Mouse (Mus musculus): ENCODE results near the gene Cela3b. TPM values are rescaled to one million over a fixed set of nuclear protein-coding genes. Genes with fewer than 3 reads are reported as not detected.

Gene Cela3b
- polyA plus RNA-seq, 1 experiment: 42.4 TPM

GRCm38 (mm10) chr4:137453234-137453767 is 23.0 kb upstream of the Cela3b start, which contains the start of gene 1700013G24Rik:
1700013G24Rik (plus strand) TSS chr4:137453284.
- H3K36me3 ChIP-seq (ENCODE audit: control insufficient read depth, insufficient read depth, low read length): no peaks in the 10 kb centered on the region
- H3K4me3 ChIP-seq (ENCODE audit: low read depth, low read length): no peak within 1 kb of the TSS
- no peaks in the 10 kb centered on the region for H3K27me3 ChIP-seq (ENCODE audit: control insufficient read depth, insufficient read depth, low read length)
- WGBS: 81% methylated on average over 8 of the region's 8 CpGs
- TF ChIP-seq POLR2A (IDR thresholded peaks at IDR 0.05; ENCODE audit: low read depth, low read length): no peak
- TF ChIP-seq CTCF (IDR thresholded peaks at IDR 0.05; ENCODE audit: extremely low read depth, insufficient read length, insufficient replicate concordance, low read depth, low read length): no peak
- no peak within 1 kb of the TSS for H3K27ac ChIP-seq (ENCODE audit: insufficient read depth, low read depth, low read length)
- peaks cover 9% of the 10 kb centered on the region; the same call in 1 of the 2 replicates for H3K4me1 ChIP-seq (ENCODE audit: control insufficient read depth, insufficient read depth, insufficient read length, low read length)

DNA sequence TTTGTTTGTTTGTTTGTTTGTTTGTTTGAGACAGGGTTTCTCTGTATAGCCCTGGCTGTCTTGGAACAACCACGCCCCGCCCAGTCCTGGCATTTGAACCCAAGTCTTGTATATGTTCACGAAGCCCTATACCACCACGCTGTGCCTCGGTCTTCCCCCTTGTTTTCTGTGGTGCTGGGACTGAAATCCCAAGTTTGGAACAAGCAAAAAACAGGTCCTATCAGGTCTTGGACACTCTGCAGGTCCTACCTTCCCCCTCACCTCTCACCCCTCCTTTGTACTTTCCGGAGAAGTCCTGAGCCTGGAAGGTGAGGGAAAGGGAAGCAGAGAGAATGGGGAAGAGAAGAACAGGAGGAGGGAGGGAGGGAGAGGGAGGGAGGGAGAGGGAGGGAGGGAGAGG is 21.9 kb upstream of the Cela3b start:
- 90% methylated on average over 6 of the region's 6 CpGs for WGBS
- no peak overlapping the region for H3K4me3 ChIP-seq (ENCODE audit: low read depth, low read length)
- H3K4me1 ChIP-seq (ENCODE audit: control insufficient read depth, insufficient read depth, insufficient read length, low read length): peaks cover 4% of the 10 kb centered on the region; the same call in 1 of the 2 replicates
- H3K27ac ChIP-seq (ENCODE audit: insufficient read depth, low read depth, low read length): no peak overlapping the region
- no peaks in the 10 kb centered on the region for H3K36me3 ChIP-seq (ENCODE audit: control insufficient read depth, insufficient read depth, low read length)
- no peak for TF ChIP-seq CTCF (IDR thresholded peaks at IDR 0.05; ENCODE audit: extremely low read depth, insufficient read length, insufficient replicate concordance, low read depth, low read length)
- TF ChIP-seq POLR2A (IDR thresholded peaks at IDR 0.05; ENCODE audit: low read depth, low read length): no peak
- no peaks in the 10 kb centered on the region for H3K27me3 ChIP-seq (ENCODE audit: control insufficient read depth, insufficient read depth, low read length)

DNA sequence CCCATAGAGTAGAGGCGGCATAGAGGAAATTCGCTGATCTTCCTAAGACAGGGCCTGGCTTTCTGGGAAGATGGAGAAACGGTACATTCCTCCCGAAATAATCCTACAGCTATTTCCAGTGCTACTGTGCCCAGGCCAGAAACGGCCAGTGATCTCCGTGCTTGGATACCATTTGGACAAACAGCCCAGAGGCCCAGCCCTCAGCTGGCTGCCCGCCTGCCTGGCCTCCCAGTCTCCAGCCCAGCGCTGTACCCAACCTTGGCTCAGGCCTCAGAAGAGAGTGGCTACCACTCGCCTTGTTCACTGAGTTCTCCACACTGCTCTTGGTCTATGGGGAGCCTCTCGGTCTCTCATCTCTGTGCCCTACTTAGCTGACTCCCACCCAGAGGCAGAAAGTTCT is 19.4 kb upstream of the Cela3b start:
- Histone ChIP-seq H3K36me3 (ENCODE audit: control insufficient read depth, insufficient read depth, low read length) (no peaks in the 10 kb centered on the region), H3K27ac (ENCODE audit: insufficient read depth, low read depth, low read length) (no peak overlapping the region), H3K4me3 (ENCODE audit: low read depth, low read length) (no peak overlapping the region), H3K4me1 (ENCODE audit: control insufficient read depth, insufficient read depth, insufficient read length, low read length) (no peaks in the 10 kb centered on the region), H3K27me3 (ENCODE audit: control insufficient read depth, insufficient read depth, low read length) (no peaks in the 10 kb centered on the region)
- no peak for TF ChIP-seq POLR2A (IDR thresholded peaks at IDR 0.05; ENCODE audit: low read depth, low read length)
- no peak for TF ChIP-seq CTCF (IDR thresholded peaks at IDR 0.05; ENCODE audit: extremely low read depth, insufficient read length, insufficient replicate concordance, low read depth, low read length)
- 87% methylated on average over 10 of the region's 10 CpGs for WGBS

GRCm38 (mm10) chr4:137449132-137449531 is 18.8 kb upstream of the Cela3b start:
- TF ChIP-seq POLR2A (IDR thresholded peaks at IDR 0.05; ENCODE audit: low read depth, low read length) (no peak), CTCF (IDR thresholded peaks at IDR 0.05; ENCODE audit: extremely low read depth, insufficient read length, insufficient replicate concordance, low read depth, low read length) (no peak)
- Histone ChIP-seq H3K27ac (ENCODE audit: insufficient read depth, low read depth, low read length) (no peak overlapping the region), H3K4me1 (ENCODE audit: control insufficient read depth, insufficient read depth, insufficient read length, low read length) (no peaks in the 10 kb centered on the region), H3K4me3 (ENCODE audit: low read depth, low read length) (no peak overlapping the region), H3K36me3 (ENCODE audit: control insufficient read depth, insufficient read depth, low read length) (no peaks in the 10 kb centered on the region), H3K27me3 (ENCODE audit: control insufficient read depth, insufficient read depth, low read length) (no peaks in the 10 kb centered on the region)
- 71% methylated on average over 2 of the region's 2 CpGs for WGBS

DNA sequence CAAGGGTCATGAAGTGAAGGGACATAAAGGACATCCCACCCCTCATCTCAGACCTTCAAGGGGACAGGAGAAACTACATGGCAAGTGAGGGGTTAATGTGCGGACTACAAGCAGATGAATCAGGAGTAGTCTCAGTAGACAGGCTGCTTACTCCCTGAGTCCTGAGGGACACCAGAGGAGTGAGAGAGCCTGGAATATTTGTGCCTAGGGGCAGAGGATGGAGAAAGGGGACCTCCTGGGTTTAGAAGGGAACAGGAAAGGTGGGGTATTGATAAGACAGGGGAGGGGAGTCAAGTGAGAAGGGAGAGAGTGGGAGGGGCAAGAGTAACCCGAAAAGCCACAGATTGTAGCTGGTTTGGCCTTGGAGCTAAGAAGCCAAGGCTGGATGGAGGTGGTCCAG is 18.3 kb upstream of the Cela3b start:
- no peaks in the 10 kb centered on the region for H3K4me1 ChIP-seq (ENCODE audit: control insufficient read depth, insufficient read depth, insufficient read length, low read length)
- WGBS: 44% methylated on average over 2 of the region's 2 CpGs
- TF ChIP-seq CTCF (IDR thresholded peaks at IDR 0.05; ENCODE audit: extremely low read depth, insufficient read length, insufficient replicate concordance, low read depth, low read length) (no peak), POLR2A (IDR thresholded peaks at IDR 0.05; ENCODE audit: low read depth, low read length) (no peak)
- no peaks in the 10 kb centered on the region for H3K36me3 ChIP-seq (ENCODE audit: control insufficient read depth, insufficient read depth, low read length)
- no peak overlapping the region for H3K4me3 ChIP-seq (ENCODE audit: low read depth, low read length)
- H3K27ac ChIP-seq (ENCODE audit: insufficient read depth, low read depth, low read length): no peak overlapping the region
- H3K27me3 ChIP-seq (ENCODE audit: control insufficient read depth, insufficient read depth, low read length): no peaks in the 10 kb centered on the region

- TF ChIP-seq POLR2A (IDR thresholded peaks at IDR 0.05; ENCODE audit: low read depth, low read length) (no peak), CTCF (IDR thresholded peaks at IDR 0.05; ENCODE audit: extremely low read depth, insufficient read length, insufficient replicate concordance, low read depth, low read length) (no peak)
- Histone ChIP-seq H3K36me3 (ENCODE audit: control insufficient read depth, insufficient read depth, low read length) (no peaks in the 10 kb centered on the region), H3K4me3 (ENCODE audit: low read depth, low read length) (no peak overlapping the region), H3K27ac (ENCODE audit: insufficient read depth, low read depth, low read length) (no peak overlapping the region), H3K4me1 (ENCODE audit: control insufficient read depth, insufficient read depth, insufficient read length, low read length) (no peaks in the 10 kb centered on the region), H3K27me3 (ENCODE audit: control insufficient read depth, insufficient read depth, low read length) (no peaks in the 10 kb centered on the region)
- 11% methylated on average over 6 of the region's 6 CpGs for WGBS
Observed at GRCm38 (mm10) chr4:137448197-137448596, 17.9 kb upstream of the Cela3b start.

DNA sequence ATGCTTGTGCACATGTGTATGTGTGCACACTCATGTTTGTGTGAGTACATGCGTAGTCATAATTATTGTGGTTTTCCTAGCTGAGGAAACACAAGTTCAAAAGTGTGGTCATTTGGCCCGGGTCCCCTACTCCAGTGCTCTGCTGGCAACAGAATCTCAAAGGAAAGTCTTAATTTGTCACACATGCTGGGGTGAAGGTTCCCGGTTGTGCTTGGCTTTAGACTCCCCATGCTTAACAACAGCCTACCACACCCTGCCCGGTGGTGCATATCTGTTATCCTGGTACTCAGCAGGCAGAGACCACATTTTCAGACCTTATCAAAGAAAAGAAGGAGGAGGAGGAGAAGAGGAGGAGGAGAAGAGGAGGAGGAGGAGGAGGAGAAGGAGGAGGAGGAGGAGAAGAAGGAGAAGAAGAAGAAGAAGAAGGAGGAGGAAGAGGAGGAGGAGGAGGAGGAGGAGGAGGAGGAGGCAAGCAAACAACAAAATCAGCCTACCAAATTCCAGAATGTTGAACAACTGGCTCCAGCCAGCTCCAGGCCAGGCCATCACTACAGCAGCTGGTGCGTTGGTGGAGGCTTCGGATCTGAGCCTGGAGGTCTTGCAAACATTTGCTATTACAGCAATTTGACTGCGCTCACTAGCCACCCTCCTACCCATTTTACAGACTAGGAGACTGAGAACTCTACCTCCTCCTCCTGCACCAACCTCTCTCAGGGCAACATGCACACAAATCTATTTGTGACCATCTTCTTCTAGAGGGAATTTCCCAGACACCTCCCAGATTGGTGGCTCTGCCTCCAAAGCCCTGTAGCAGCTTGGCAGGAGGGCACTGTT is 17.2 kb upstream of the Cela3b start:
- 52% methylated on average over 7 of the region's 7 CpGs for WGBS
- H3K27ac ChIP-seq (ENCODE audit: insufficient read depth, low read depth, low read length): no peak overlapping the region
- TF ChIP-seq POLR2A (IDR thresholded peaks at IDR 0.05; ENCODE audit: low read depth, low read length) (no peak), CTCF (IDR thresholded peaks at IDR 0.05; ENCODE audit: extremely low read depth, insufficient read length, insufficient replicate concordance, low read depth, low read length) (no peak)
- H3K4me1 ChIP-seq (ENCODE audit: control insufficient read depth, insufficient read depth, insufficient read length, low read length): no peaks in the 10 kb centered on the region
- no peaks in the 10 kb centered on the region for H3K27me3 ChIP-seq (ENCODE audit: control insufficient read depth, insufficient read depth, low read length)
- no peaks in the 10 kb centered on the region for H3K36me3 ChIP-seq (ENCODE audit: control insufficient read depth, insufficient read depth, low read length)
- H3K4me3 ChIP-seq (ENCODE audit: low read depth, low read length): no peak overlapping the region
